Mouse (Mus musculus) left cerebral cortex, postnatal 25 days (tissue): ENCODE results near the gene Gm5868. TPM values are rescaled to one million over a fixed set of nuclear protein-coding genes. Genes with fewer than 3 reads are reported as not detected.

ENCODE experiments used
- DNase-seq, 2 experiments: peaks; one replicate each; pipeline ENCODE4 v3.0.0; 2022; ENCODE audit warnings: low spot score in 2 of 2, mixed read lengths in 1 of 2
- intact Hi-C: fragments of 180-260 bp; cut with DNase I; formaldehyde crosslinking; loops from one replicate; pipeline ENCODE4 v1.15.1; 2025
- total RNA-seq, 2 experiments: library from RNA; stranded (reverse); gene quantifications; 2 replicates each; pipeline ENCODE4 v1.2.3; 2021

Gm5868 gene
- total RNA-seq, 2 experiments from 2014 or later = 0.39 TPM; not detected in 1

DNA sequence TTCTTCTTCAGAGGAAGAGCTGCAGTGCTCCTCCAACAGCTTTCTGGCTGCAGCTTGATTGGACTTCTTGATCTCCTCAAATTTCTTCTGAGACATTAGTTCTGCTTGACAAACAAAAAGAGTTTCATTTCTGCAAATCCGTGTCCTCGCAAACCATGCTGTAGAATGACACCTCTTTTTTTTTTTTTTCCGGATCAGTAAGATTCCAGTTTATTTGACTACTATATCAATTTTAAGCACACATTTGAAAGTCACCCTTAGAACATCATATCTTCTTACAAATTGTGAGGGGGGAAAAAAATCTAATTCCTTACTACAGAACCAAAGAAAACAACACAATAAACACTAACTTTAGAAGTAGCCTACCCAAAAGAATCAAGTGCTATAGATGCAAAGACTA lies 31.1 kb downstream of the Gm5868 start:
- intact Hi-C loops = loop anchor here (5.0 kb wide), 1 partner anchor 354 kb away; no protein-coding TSS in a partner anchor
- DNase-seq = no peak

DNA sequence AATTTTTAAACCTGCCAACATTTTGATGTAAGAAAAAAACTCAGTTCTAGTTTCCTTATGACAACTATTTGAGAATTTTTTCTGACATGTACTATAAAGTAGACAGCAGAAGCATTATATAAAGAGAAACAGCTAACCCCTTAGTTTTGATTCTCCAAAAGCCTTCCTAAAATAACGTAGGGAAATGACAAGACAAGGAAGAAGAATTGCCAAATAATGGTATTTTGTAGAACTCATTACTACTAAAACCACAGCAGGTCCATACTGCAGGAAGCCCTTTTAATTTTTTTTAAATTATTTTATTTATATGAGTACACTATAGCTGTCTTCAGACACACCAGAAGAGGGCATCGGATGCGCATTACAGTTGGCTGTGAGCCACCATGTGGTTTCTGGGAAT lies 36.1 kb downstream of the Gm5868 start:
- no peak for DNase-seq
- intact Hi-C loops = no loop called here

Other genes starting within 250 kb of the Gm5868 start
- gene Corin, start 83.1 kb downstream of the Gm5868 start, total RNA-seq = under 1 TPM; 0.18 to 0.25 TPM
- 10 to 100 TPM; 16.0 to 18.0 TPM for gene Nfxl1, start 27.9 kb downstream of the Gm5868 start, total RNA-seq
- gene Zar1, start 6.3 kb downstream of the Gm5868 start, total RNA-seq = under 1 TPM; 0.27 to 0.64 TPM
- gene Cnga1, start 56.7 kb upstream of the Gm5868 start, total RNA-seq = not detected
- gene Nipal1, start 60.2 kb upstream of the Gm5868 start, total RNA-seq = not detected
- gene Txk, start 165.2 kb upstream of the Gm5868 start, total RNA-seq = under 1 TPM; 0.11 to 0.64 TPM